Mouse (Mus musculus): ENCODE measurements around the gene Ruvbl1.

- TF ChIP-seq POLR2A (IDR thresholded peaks at IDR 0.05; ENCODE audit: control insufficient read depth, extremely low read depth, insufficient read depth, low read length, poor library complexity): no peak
- no peak for TF ChIP-seq CTCF (IDR thresholded peaks at IDR 0.05; ENCODE audit: borderline replicate concordance, control insufficient read depth, extremely low read depth, insufficient read depth, low read length, poor library complexity)
Measured at GRCm38 (mm10) chr6:88513984-88514383, 48.8 kb downstream of the Ruvbl1 start.

All from thymus, adult 2 months (tissue).